Mouse (Mus musculus) stomach, postnatal 0 days (tissue): ENCODE measurements around the gene Mad1l1.

Experiments used
- CTCF ChIP-seq: IDR thresholded peaks from 2 replicates; pipeline ENCODE4 v1.5.1; 2016; ENCODE audit warnings: antibody characterized with exemption, low read depth, mild to moderate bottlenecking, moderate library complexity
- EP300 ChIP-seq: optimal IDR thresholded peaks from 2 replicates; pipeline ENCODE3; 2016; ENCODE audit warnings: antibody characterized with exemption

DNA sequence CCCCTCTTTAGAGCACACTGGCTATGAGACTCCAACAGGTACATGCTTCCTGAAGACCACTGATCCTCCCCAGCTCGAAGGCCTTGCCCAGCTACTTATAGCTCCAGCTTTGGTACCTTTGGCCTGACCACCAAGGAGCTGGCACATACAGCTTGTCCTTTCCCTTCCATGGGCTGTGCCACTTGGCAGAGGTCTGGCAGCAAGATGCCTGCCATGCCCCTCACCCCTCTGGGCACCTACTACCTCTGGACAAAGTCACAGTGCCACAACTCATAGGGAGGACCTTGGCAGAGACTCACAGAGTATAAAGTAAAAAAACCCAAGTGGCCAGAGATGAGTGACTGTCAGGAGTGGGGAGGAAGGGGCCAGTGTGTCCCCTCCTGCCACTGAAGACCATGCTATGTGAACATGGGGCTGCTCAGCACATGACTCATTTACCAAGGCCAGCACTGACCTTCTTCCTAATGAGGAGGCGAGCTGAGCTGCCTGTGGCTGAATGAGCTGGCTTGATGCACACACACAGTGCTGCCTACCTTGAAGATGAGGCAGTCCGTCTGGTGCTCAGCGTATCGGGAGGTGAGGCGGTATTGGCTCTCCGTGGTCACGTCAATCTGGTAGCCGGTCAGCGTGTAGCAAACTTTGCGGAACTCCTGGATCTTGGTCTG is 255.9 kb downstream of the Mad1l1 start:
- TF ChIP-seq CTCF (no peak), EP300 (no peak)
